Mouse (Mus musculus) layer of hippocampus, postnatal 36 days (tissue): ENCODE data around the gene Cfap206. TPM values are rescaled to one million over a fixed set of nuclear protein-coding genes. Genes with fewer than 3 reads are reported as not detected.
"Not testable (repeated sequence)": the region's sequence is repeated elsewhere in the genome, so short reads cannot be mapped to it uniquely, and the experiment has no call there.

Experiments
- DNase-seq, 2 experiments: peaks; one replicate each; pipeline ENCODE4 v3.0.0; 2022
- total RNA-seq, 2 experiments: library from RNA; stranded (reverse); gene quantifications; 2 replicates each; pipeline ENCODE4 v1.2.3; 2021

Gene Cfap206
- total RNA-seq = 1 to 10 TPM in 1 of 2 experiments, under 1 TPM in 1; 0.77 to 1.9 TPM

DNA sequence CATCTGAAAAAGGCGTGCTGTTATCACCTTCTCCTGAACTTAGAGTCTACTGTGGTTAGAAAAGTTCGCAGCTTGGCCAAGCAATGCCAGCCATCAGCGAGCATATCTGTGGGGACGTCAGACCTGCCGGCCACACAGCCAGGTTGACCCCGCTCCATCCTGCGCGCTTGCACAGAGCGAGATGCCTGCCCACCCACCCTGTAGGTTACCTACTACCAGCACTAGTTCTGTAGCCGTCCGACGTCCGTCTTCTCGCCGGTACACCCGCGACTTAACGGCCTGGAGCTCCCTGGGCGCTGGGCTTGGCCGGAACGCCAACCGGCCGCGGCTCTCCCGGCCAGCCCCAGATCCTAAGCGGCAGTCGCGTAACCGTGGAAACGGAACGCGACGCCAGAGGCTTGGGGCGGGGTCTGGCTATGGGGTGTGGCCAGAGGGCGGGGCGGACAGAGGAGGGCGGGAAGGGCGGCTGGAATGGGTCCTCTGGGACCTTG, at the start of gene Cfap206:
Gene Cfap206, minus strand, starts transcription at position 356 of the 491 bp plus-strand sequence.
- DNase-seq = peak; percentile 32 to 42

DNA sequence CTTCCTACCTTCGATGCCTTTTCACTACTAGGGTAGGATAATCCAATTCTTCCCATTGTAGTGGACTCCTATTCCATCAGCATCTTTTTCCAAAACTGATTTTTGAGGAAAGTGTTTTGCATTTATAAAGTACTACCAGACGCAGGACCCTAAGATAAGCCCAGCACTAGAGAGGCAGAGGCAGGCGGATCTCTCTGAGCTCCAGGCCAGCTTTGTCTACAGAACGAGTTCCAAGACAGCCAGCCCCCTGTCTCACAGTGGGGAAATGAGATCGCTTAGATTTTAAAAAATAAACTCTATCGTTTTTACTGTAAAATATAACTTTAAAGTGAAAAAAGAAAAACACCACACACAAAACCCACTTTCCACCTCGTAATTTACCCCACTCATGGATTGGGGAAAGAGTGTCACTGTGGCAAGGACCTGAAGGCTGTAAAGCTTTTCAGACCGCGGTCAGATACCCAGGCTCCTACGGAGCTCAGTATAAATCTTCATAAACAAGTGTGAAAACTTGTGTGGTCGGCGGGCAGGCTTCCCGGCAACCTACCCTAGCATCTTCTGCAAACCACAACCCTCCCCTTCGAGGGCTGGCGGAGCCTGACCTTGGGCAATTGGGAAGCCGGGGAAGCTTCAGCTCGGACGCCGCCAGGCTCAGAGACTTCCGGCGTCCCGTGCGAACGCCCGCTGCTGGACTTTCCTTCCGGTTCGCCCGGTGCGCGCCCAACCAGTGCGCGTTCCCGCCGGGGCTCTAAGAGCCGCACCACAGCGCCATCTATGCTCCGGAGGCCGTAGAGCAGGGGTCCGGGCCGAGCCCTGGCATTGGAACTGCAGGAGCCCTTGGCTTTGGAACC, 47.9 kb upstream of the Cfap206 start, which contains the start of gene Smim8:
Gene Smim8, minus strand, starts transcription at position 747 of the 851 bp plus-strand sequence.
- DNase-seq = peak; percentile 85 to 87

DNA sequence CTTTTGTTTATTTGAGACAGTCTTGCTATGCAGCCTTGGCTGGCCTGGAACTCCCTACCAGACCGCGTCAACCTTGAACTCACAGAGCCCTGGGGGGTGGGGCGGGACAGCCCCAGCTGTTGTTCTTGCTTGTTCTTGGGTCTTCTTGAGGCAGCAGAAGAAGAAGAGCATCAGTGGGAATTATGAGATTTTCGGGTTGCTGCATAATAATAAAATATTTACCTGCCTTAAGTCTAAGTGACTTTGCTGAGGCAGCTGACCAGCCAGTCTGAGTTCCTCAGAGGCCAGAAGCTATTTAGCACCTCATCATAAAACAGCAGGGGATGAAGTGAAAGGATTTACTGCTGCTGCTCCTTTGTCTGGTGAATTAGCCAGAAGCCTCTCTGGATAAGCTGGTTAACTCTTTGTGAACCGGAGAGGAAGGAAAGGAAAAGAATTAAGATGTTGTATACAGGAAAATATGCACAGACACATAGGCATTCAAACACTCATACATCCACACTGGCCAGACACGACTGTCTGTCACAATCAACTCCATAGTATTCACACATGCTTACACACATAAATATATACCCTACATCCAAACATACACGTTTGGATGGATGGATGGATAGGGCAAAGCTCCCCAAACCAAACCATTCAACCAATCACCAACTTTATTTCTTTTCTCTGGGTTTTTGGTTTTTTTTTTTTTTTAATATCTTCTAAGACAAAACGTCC, 41.8 kb upstream of the Cfap206 start:
- no peak for DNase-seq

DNA sequence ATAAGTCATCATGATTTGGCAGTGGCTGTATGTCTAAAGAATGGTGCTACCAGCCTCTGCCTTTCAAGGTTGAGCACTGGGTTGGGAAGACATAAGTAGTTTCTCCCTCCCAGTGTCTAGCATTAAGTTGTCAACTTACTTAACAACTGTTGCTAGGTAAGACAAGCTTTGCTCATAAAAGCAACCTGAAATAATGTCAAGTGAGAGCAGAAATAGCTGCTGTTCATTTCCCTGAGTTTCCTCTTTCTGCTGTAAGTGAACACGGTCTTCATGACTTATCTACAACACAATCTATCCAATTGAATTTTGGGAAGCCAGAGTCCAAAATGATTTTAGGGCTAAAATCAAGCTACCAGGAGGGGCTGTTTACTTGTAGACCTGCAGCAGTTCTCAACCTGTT, 26.2 kb upstream of the Cfap206 start, which contains the start of gene Gm136:
Gene Gm136, minus strand, starts transcription at position 101 of the 400 bp plus-strand sequence.
- DNase-seq = no peak

DNA sequence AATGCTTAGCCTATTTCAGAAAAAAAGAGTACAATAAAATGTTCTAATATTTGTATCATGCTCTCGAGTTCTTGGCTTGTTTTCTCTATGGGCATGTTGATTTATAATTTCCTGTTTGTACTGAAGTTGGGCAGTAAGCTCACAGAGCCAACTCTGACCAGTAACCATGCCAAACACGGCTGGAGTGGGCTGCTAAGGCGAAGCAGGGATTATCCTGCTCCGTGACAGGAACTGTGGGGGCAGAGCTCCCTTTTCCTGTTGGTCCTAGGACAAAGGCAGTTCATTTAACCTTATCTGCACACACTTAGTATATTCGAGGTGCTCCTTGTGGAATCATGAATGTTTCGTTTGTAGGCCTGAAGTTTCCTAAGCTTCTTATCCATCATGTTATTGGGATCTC, 19.2 kb upstream of the Cfap206 start:
- DNase-seq = no peak

DNA sequence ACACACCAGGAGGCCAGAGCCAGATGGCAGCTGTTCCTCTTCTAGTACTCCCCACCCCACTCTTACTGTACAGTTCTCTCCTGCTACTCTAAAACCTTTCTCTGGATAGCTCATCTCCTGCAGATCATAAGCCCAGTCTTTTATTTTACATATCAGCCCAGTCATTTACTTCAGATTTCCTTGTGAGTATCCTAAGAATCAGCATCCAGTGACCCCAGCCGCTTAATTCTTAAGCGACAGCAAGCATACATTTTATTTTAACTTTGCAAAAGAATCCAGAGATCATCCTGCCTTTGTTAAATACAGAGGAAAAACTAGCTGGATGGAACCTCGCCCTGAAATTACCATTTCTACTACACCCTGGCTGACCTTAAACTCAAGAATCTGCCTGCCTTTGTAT, 4.5 kb upstream of the Cfap206 start:
- no peak for DNase-seq

DNA sequence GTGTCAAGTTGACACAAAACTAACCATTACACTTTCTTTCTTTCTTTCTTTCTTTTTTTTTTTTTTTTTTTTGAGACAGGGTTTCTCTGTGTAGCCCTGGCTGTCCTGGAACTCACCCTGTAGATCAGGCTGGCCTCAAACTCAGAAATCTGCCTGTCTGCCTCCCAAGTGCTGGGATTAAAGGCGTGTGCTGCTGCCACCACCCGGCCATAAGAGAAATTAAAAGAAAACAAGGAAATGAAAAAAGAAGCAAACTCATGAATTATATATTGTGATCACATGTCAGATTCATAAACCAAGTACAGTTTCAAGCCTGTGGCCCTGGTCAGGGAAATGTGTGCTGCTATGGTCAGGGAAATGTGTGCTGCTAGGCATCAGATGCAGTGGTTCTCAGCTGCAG, 3.4 kb upstream of the Cfap206 start:
- not testable (repeated sequence) for DNase-seq

DNA sequence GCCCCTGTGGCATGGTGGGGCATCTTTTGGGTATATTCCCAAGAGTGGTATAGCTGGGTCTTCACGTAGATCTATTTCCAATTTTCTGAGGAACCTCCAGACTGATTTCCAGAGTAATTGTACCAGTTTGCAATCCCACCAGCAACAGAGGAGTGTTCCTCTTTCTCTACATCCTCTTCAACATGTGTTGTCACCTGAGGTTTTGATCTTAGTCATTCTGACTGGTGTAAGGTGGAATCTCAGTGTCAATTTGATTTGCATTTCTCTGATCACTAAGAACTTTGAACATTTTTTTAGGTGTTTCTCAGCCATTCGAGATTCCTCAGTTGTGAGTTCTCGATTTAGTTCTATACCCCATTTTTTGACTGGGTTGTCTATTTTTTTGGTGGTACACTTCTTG, 4.3 kb downstream of the Cfap206 start:
- DNase-seq = not testable (repeated sequence)

DNA sequence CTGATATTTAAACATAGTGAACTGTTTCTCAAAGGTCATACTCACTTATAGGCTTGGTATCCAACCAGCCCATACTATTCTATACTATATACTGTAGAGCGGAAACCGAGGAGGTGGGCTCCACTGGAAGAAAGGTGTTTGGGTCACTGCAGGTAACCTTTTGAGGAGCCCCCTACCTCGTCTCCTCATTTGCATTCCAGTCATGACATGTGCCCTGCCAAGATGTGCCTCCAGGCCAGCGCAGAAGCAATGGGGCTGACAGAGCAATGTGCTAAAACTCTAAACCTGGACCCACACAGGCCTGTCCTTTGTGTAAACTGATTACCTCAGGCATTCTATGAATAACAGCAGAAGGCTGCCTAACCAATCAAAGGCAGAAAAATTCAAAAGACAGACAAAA, 5.7 kb downstream of the Cfap206 start:
- DNase-seq = no peak

DNA sequence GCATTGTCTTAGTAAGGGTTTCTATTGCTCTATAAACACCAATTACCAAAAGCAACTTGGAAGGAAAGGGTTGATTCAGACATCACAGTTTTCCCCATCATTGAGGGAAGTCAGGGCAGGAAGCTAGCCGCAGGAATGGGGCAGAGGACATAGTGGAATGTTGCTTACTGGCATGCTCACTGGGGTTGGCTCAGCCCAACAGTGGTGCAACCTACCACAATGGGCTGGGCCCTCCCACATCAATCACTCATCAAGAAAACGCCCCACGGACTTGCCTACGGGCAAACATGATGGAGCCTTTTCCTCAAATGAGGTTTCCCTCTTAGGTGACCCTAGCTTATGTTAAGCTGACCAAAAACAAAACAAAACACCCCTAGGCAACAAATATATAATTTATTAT, 6.8 kb downstream of the Cfap206 start:
- no peak for DNase-seq

DNA sequence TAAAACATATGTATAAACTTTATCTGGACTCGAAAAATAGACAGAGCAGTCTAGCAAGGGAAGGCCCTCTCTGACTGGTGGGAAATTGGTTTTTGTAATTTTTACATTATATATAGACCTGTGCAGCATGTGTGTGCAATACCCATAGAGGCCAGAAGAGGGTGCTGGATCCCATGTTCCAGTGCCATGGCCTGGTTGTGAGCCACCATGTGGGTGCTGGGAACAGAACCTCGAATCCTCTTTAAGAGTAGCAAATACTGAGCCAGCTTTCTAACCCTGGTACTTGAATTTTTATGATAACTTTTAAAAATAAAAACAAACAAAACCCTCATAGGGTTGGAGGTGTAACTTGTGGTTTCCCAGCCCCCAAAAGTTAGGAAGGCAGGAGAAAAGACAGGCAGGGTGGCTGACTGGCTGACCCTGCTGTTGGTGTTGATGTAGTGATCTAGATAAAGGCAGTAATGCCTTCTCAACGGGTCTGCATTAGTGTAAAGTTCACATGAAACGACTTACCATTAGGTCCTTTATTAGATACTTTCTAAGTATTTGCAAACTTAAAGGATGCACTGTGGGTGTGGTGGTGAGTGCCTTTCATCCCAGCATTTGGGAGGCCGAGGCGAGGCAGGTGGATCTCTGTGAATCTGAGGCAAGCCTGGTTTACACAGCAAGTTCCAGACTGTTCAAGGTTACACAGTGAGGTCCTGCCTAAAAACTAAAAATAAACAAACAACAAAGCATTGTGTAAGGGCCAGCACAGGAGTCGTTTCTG, 9.7 kb downstream of the Cfap206 start:
- DNase-seq = no peak

DNA sequence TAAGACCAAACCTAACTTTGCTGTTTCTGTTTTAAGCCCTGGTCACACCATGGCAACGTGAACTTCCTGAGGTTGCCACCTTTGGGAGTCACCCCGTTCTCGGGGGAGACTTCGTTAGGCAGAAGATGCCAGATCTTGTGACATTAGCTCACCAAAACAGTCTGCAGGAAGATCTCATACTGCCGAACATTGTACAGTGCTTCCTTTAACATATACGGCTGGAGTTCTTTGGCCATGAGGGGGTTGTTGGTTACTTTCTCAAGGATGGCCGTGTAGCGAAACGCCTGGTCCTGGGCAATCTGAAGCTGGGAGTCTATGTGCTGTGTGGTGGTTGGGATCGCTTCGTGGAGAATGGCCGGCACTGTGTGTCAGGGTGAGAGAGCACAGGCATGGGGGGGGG, 10.6 kb downstream of the Cfap206 start:
- no peak for DNase-seq

DNA sequence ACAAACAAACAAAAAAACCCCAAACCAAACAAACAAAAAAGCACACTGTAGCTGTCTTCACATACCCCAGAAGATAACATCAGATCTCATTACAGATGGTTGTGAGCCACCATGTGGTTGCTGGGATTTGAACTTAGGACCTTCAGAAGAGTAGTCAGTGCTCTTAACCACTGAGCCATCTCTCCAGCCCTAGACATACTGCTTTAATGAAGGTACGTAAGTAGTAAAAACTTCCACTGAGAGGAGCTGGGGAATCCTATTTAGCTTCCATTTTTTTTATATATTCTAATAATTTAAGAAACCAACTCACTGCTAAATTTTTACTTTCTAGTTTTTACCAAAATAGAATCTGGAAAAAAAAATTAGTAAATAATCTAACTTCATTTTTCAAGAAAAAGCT, 14.9 kb downstream of the Cfap206 start:
- DNase-seq = no peak

DNA sequence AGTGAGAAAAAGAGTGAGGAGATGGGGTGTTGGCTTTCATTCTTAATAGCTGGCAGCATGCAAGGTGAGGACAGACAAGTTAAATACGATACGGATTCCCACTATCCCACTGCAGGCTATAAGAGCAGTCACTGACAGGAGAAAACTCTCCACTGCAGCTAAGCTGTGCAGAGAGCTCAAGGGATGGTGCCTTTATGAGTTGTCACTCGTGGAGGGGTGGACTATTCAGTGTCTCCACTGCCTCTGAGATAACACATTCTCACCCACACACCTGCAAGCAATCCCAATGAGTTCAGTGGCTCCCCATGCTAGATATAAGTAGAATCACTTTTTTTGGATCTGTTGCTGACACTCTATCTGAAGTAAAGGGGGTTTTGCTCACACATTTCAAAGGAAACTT, 21.9 kb downstream of the Cfap206 start:
- DNase-seq = no peak

DNA sequence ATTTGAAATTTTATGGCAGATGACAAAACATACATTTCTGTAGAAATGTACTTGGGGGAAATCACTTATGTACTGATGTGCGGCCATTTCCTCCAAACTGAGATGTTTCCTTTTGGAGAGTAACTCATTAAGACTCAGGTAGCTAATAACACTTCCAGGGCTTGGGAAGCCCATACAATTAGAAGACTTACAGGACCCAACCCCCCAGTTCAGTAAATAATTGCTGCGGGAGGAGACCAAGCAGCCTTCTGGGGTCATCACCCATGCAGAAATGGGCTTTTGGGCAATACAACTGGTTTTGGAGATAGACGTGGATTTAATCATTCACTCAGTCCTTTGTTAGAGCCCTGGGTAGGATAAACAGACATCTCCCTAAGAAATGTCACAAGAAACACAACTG, 22.8 kb downstream of the Cfap206 start:
- no peak for DNase-seq

DNA sequence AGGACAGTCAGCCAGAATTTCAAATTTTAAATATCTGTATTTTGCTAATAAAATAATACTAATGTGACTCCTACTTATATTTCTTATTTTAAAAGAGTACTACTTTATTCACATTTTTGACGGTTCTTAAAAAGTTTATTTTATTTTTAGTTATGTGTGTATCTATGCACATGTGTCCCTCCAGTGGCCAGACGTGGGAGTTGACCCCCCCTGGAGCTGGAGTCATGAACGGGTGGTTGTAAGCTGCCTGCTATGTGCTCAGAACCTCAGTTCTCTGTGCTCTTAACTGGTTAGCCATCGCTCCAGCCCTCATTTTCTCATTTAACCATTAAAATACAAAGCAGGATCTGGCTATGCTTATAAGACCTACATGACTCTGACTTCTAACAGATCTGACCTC, 27.0 kb downstream of the Cfap206 start:
- DNase-seq = no peak

DNA sequence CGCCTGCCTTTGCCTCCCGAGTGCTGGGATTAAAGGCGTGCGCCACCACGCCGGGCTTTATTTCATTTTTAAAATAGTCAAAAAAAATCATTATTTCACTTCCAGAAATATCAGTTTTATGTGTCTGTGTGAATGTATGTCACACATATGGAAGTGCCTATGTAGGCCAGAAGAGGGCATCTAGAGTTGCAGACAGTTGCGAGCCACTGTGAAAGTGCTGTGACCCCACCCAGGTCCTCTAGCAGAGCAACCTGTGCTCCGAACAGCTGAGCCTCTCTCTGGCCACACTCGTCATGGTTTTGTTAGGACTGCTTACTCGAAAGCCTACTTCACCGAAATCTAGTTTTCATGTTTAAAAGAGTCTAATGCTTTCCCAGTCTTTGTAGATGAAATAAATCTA, 27.8 kb downstream of the Cfap206 start:
- DNase-seq = no peak

DNA sequence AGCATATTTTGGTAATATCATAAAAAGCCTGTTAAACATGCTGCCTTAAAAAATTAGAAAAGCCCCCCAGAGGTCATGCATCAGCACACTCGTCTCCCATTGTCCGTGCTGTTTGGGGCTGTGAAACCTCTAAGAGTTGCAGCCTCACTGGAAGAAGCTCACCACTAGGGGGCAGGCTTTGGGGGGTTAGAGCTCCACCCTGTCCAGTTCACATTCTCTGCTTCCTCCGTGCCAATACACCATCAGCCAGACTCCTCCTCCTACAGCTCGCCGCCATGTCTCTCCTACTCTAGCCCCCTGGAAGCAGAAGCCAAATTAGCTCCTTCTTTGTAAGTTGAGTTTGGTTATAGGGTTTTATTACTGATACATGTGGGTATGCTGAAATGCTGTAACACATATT, 28.5 kb downstream of the Cfap206 start:
- DNase-seq = peak in 1 of 2 experiments; percentile 7

DNA sequence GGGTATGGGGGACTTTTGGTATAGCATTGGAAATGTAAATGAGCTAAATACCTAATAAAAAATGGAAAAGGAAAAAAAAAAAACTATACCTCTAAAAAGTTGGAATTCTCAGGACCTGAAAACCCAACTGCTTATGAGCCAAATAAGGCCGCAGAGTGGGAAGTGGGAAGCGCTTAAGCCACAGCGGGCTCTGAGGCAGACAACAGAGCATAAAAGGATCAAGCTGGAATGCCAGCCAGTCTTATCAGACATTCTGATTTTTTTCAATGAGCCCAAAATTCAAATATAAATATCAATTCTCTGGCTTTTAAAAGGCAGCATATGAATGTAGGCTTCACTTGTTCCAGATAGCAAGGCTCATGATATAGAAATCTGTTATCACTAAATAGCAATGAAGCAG, 42.0 kb downstream of the Cfap206 start:
- no peak for DNase-seq

DNA sequence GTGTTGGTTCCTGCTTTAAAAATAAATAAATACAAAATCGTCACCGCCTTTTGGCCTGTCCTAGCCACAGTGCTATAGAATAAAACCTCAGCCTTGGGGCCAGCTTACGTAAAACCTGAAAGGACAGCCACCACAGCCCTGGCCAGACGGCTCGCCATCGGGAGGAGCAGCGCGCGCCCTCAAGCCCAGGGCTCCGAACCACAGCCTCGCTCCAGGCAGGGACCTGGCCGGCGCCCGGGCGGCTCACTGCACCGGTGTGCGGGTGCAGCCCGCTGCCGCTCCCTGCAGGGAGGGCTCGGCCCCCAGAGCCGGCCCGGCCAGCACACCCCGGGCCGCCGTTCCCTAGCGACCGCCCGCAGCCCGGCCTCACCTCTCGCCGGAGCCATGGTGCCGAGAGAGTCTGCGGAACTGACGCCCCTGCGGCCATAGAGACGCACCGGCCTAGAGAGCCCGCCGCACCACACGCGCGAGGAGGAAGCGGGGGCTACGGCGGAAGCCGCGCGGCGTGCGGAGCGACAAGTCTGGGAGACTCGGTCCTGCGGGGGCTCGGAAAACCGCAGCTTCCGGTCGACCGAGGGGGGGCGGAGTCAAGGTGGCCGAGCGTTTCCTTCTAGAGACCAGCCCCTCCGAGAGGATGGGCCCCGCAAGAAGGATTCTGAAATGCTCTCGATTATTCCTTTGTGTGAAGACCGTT, 43.0 kb downstream of the Cfap206 start, which contains the start of gene Slc35a1:
Gene Slc35a1, minus strand, starts transcription at position 565 of the 694 bp plus-strand sequence.
- DNase-seq = peak; percentile 94 to 95

DNA sequence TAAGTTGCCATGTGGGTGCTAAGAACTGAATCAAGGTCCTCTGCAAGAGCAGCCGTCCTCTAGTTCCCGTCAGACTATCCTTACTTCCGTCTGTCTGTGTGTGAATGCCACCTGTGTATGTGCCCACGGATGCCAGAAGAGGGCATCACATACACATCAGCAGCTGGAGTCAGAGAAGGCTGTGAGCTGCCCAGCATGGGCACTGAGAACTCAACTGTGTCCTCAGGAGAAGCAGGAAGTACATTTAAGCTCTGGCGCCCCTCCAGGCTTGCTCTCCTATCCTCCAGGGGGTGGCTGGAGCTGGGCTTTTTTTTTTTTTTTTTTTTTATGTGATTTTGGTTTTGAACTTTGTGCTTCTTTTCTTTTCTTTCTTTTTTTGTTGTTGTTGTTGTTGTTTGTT, 49.5 kb downstream of the Cfap206 start:
- no peak for DNase-seq

DNA sequence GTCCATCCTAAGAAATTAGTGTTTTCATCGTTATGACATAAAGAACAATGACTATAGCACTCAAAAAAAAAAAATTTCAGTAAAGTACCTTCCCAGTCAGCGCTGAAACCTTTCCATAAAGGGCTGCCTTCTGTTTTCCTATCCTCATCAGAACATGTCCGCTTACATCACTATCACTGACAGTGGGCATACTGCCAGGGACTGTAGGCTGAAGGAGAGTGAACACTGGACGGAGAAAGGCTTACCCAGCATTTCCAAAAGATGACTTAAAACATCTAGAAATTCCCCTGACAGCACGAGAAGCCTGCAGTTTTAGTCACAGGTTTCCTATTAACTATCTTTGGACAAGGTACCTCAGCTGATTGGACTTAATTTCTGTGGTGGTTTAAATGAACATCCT, 56.3 kb downstream of the Cfap206 start:
- DNase-seq = no peak
